Mouse (Mus musculus): Measurements from ENCODE around the gene Kcnh1. TPM values are rescaled to one million over a fixed set of nuclear protein-coding genes. Genes with fewer than 3 reads are reported as not detected.

The Kcnh1 gene
- total and polyA plus RNA-seq, 3 experiments = not detected

GRCm38 (mm10) chr1:192312446-192312845, 121.9 kb downstream of the Kcnh1 start:
- H3K79me2 ChIP-seq (replicated peaks; ENCODE audit: control insufficient read depth, extremely low read depth, insufficient read depth, poor library complexity, severe bottlenecking) = no peaks in the 10 kb centered on the region
- H3K27me3 ChIP-seq (replicated peaks) = peaks cover 47% of the 10 kb centered on the region
- H3K9me3 ChIP-seq (replicated peaks; ENCODE audit: low read length) = no peaks in the 10 kb centered on the region
- H3K4me3 ChIP-seq (replicated peaks in 1 of 3; ENCODE audit: low read depth in 2 of 3, low read length in 2 of 3, poor library complexity in 1 of 3) = no peak overlapping the region
- in situ Hi-C loops (cut with MboI; ENCODE audit: low pct_ligation_motif_present, low pct_unique_long_range_greater_than_20kb, low sequenced_read_pairs) (no loop called here), dilution Hi-C loops (cut with MboI; ENCODE audit: extremely low pct_ligation_motif_present, extremely low pct_unique_long_range_greater_than_20kb, low sequenced_read_pairs) (no loop called here)
- DNase-seq (ENCODE audit: extremely low read depth) = no peak
- no peak overlapping the region for H3K4me2 ChIP-seq (ENCODE audit: insufficient read depth, low read depth, poor library complexity, severe bottlenecking)
- no peaks in the 10 kb centered on the region for H3K36me3 ChIP-seq (replicated peaks in 1 of 2; ENCODE audit: control insufficient read depth in 1 of 2, insufficient read depth in 1 of 2, low read length in 1 of 2)
- H3K4me1 ChIP-seq (ENCODE audit: control insufficient read depth in 1 of 2, insufficient read depth in 2 of 2) = no peaks in the 10 kb centered on the region
- TF ChIP-seq EP300 (IDR thresholded peaks at IDR 0.05; ENCODE audit: low read length) (no peak), JUND (conservative IDR thresholded peaks at IDR 0.05; ENCODE audit: low read depth, low read length) (no peak), TCF12 (IDR thresholded peaks at IDR 0.05; ENCODE audit: low read depth, low read length) (no peak), RCOR1 (conservative IDR thresholded peaks at IDR 0.05; ENCODE audit: low read depth, low read length) (no peak), CTCF (conservative IDR thresholded peaks at IDR 0.05 in 1 of 2, IDR thresholded peaks at IDR 0.05 in 1 of 2; ENCODE audit: low read depth in 2 of 2, low read length in 2 of 2) (no peak), ZC3H11A (IDR thresholded peaks at IDR 0.05; ENCODE audit: low read depth, low read length) (no peak), KAT2A (IDR thresholded peaks at IDR 0.05; ENCODE audit: insufficient replicate concordance, low read length) (no peak), MYC (IDR thresholded peaks at IDR 0.05; ENCODE audit: low read depth, low read length) (no peak), ELF1 (IDR thresholded peaks at IDR 0.05; ENCODE audit: low read depth, low read length) (no peak), POLR2AphosphoS2 (IDR thresholded peaks at IDR 0.05; ENCODE audit: low read depth, low read length) (no peak), MXI1 (IDR thresholded peaks at IDR 0.05; ENCODE audit: low read depth, low read length) (no peak), SMC3 (IDR thresholded peaks at IDR 0.05; ENCODE audit: low read depth, low read length) (no peak), POLR2A (IDR thresholded peaks at IDR 0.05; ENCODE audit: low read depth, low read length) (no peak), ETS1 (conservative IDR thresholded peaks at IDR 0.05; ENCODE audit: low read depth, low read length) (no peak), MAX (IDR thresholded peaks at IDR 0.05; ENCODE audit: low read length) (no peak), BHLHE40 (IDR thresholded peaks at IDR 0.05; ENCODE audit: low read depth, low read length) (no peak), PAX5 (IDR thresholded peaks at IDR 0.05; ENCODE audit: low read length) (no peak), MAZ (IDR thresholded peaks at IDR 0.05; ENCODE audit: low read depth, low read length) (no peak), TBP (conservative IDR thresholded peaks at IDR 0.05; ENCODE audit: low read depth, low read length) (no peak)
- no peak overlapping the region for H3K27ac ChIP-seq (ENCODE audit: insufficient read depth, low read depth)
- H3K9ac ChIP-seq (ENCODE audit: insufficient read depth, low read depth) = no peak overlapping the region

- dilution Hi-C loops (cut with MboI; ENCODE audit: extremely low pct_ligation_motif_present, extremely low pct_unique_long_range_greater_than_20kb, low sequenced_read_pairs) = no loop called here
- H3K27ac ChIP-seq (ENCODE audit: insufficient read depth, low read depth) = no peak overlapping the region
- no peaks in the 10 kb centered on the region for H3K79me2 ChIP-seq (replicated peaks; ENCODE audit: control insufficient read depth, extremely low read depth, insufficient read depth, poor library complexity, severe bottlenecking)
- H3K9ac ChIP-seq (ENCODE audit: insufficient read depth, low read depth) = no peak overlapping the region
- in situ Hi-C loops (cut with MboI; ENCODE audit: low pct_ligation_motif_present, low pct_unique_long_range_greater_than_20kb, low sequenced_read_pairs) = no loop called here
- H3K4me3 ChIP-seq (replicated peaks in 1 of 3; ENCODE audit: low read depth in 2 of 3, low read length in 2 of 3, poor library complexity in 1 of 3) = no peak overlapping the region
- no peaks in the 10 kb centered on the region for H3K36me3 ChIP-seq (replicated peaks in 1 of 2; ENCODE audit: control insufficient read depth in 1 of 2, insufficient read depth in 1 of 2, low read length in 1 of 2)
- H3K27me3 ChIP-seq (replicated peaks) = peaks cover 46% of the 10 kb centered on the region
- no peak overlapping the region for H3K4me2 ChIP-seq (ENCODE audit: insufficient read depth, low read depth, poor library complexity, severe bottlenecking)
- no peaks in the 10 kb centered on the region for H3K9me3 ChIP-seq (replicated peaks; ENCODE audit: low read length)
- no peak for TF ChIP-seq HCFC1 (IDR thresholded peaks at IDR 0.05; ENCODE audit: low read depth, low read length)
- TF ChIP-seq JUND (conservative IDR thresholded peaks at IDR 0.05; ENCODE audit: low read depth, low read length) = no peak
- TF ChIP-seq ZNF384 (IDR thresholded peaks at IDR 0.05; ENCODE audit: low read depth, low read length) = no peak
- no peak for TF ChIP-seq ELF1 (IDR thresholded peaks at IDR 0.05; ENCODE audit: low read depth, low read length)
- TF ChIP-seq MXI1 (IDR thresholded peaks at IDR 0.05; ENCODE audit: low read depth, low read length) = no peak
- no peak for TF ChIP-seq CHD2 (IDR thresholded peaks at IDR 0.05; ENCODE audit: low read length)
- TF ChIP-seq NELFE (IDR thresholded peaks at IDR 0.05; ENCODE audit: low read depth, low read length) = no peak
- no peak for TF ChIP-seq POLR2A (IDR thresholded peaks at IDR 0.05; ENCODE audit: low read depth, low read length)
- TF ChIP-seq SMC3 (IDR thresholded peaks at IDR 0.05; ENCODE audit: low read depth, low read length) = no peak
- TF ChIP-seq RAD21 (IDR thresholded peaks at IDR 0.05; ENCODE audit: low read depth, low read length) = no peak
- TF ChIP-seq IRF4 (IDR thresholded peaks at IDR 0.05; ENCODE audit: low read depth, low read length) = no peak
- TF ChIP-seq ZMIZ1 (IDR thresholded peaks at IDR 0.05; ENCODE audit: low read depth, low read length) = no peak
- TF ChIP-seq TCF12 (IDR thresholded peaks at IDR 0.05; ENCODE audit: low read depth, low read length) = no peak
- no peak for TF ChIP-seq ZC3H11A (IDR thresholded peaks at IDR 0.05; ENCODE audit: low read depth, low read length)
- TF ChIP-seq PAX5 (IDR thresholded peaks at IDR 0.05; ENCODE audit: low read length) = no peak
- no peak for TF ChIP-seq UBTF (IDR thresholded peaks at IDR 0.05; ENCODE audit: low read depth, low read length)
- no peak for TF ChIP-seq CHD1 (IDR thresholded peaks at IDR 0.05; ENCODE audit: low read depth, low read length)
- H3K4me1 ChIP-seq (ENCODE audit: control insufficient read depth in 1 of 2, insufficient read depth in 2 of 2) = no peaks in the 10 kb centered on the region
- DNase-seq (ENCODE audit: extremely low read depth) = no peak
Measured at GRCm38 (mm10) chr1:192312998-192313397, 122.4 kb downstream of the Kcnh1 start.

Data from CH12.LX (cell line).